Mouse (Mus musculus): ENCODE measurements around the gene Scrg1.
"Not testable (repeated sequence)": the region's sequence is repeated elsewhere in the genome, so short reads cannot be mapped to it uniquely, and the experiment has no call there.

The Scrg1 gene

GRCm38 (mm10) chr8:57453361-57453760, 2.4 kb upstream of the Scrg1 start:
- DNase-seq (ENCODE audit: low spot score in 2 of 2), result no peak

GRCm38 (mm10) chr8:57457152-57457551, 1.4 kb downstream of the Scrg1 start:
- peak; percentile 15 to 35 for DNase-seq (ENCODE audit: low spot score in 2 of 2)

- DNase-seq (ENCODE audit: low spot score in 2 of 2), result no peak
These were observed 2.2 kb downstream of the Scrg1 start for GRCm38 (mm10) chr8:57457942-57458341.

- no peak for DNase-seq (ENCODE audit: low spot score in 2 of 2)
These were observed 7.1 kb downstream of the Scrg1 start for GRCm38 (mm10) chr8:57462839-57463238.

- no peak for DNase-seq (ENCODE audit: low spot score in 2 of 2)
These were observed 8.0 kb downstream of the Scrg1 start for GRCm38 (mm10) chr8:57463757-57464156.

GRCm38 (mm10) chr8:57468624-57469023, 12.9 kb downstream of the Scrg1 start:
- DNase-seq (ENCODE audit: low spot score in 2 of 2), result no peak

GRCm38 (mm10) chr8:57470863-57471262, 15.1 kb downstream of the Scrg1 start:
- no peak for DNase-seq (ENCODE audit: low spot score in 2 of 2)

- no peak for DNase-seq (ENCODE audit: low spot score in 2 of 2)
These were observed 18.0 kb downstream of the Scrg1 start for GRCm38 (mm10) chr8:57473751-57474150.

- DNase-seq (ENCODE audit: low spot score in 2 of 2), result no peak
These were observed 22.7 kb downstream of the Scrg1 start for GRCm38 (mm10) chr8:57478406-57478805.

GRCm38 (mm10) chr8:57479700-57480099, 24.0 kb downstream of the Scrg1 start:
- DNase-seq (ENCODE audit: low spot score in 2 of 2), result no peak

GRCm38 (mm10) chr8:57480606-57481005, 24.9 kb downstream of the Scrg1 start:
- no peak for DNase-seq (ENCODE audit: low spot score in 2 of 2)

- peak; percentile 21 to 33 for DNase-seq (ENCODE audit: low spot score in 2 of 2)
These were observed 31.0 kb downstream of the Scrg1 start for GRCm38 (mm10) chr8:57486491-57487440.

GRCm38 (mm10) chr8:57487441-57488155, 31.9 kb downstream of the Scrg1 start, which contains the start of gene Sap30:
Sap30 (minus strand) TSS chr8:57487860.
- DNase-seq (ENCODE audit: low spot score in 2 of 2), result peak; percentile 96 to 97

- peak; percentile 10 to 12 for DNase-seq (ENCODE audit: low spot score in 2 of 2)
These were observed 32.6 kb downstream of the Scrg1 start for GRCm38 (mm10) chr8:57488312-57488765.

- no peak for DNase-seq (ENCODE audit: low spot score in 2 of 2)
These were observed 33.6 kb downstream of the Scrg1 start for GRCm38 (mm10) chr8:57489366-57489765.

GRCm38 (mm10) chr8:57489896-57490295, 34.2 kb downstream of the Scrg1 start:
- no peak for DNase-seq (ENCODE audit: low spot score in 2 of 2)

GRCm38 (mm10) chr8:57491873-57492272, 36.1 kb downstream of the Scrg1 start:
- DNase-seq (ENCODE audit: low spot score in 2 of 2), result no peak

GRCm38 (mm10) chr8:57498494-57498846, 42.7 kb downstream of the Scrg1 start:
- no peak for DNase-seq (ENCODE audit: low spot score in 2 of 2)

- no peak for DNase-seq (ENCODE audit: low spot score in 2 of 2)
These were observed 43.3 kb downstream of the Scrg1 start for GRCm38 (mm10) chr8:57498847-57499511.

GRCm38 (mm10) chr8:57503641-57504040, 47.9 kb downstream of the Scrg1 start:
- peak in 1 of 2 experiments; percentile 34 for DNase-seq (ENCODE audit: low spot score in 2 of 2)

- not testable (repeated sequence) for DNase-seq (ENCODE audit: low spot score in 2 of 2)
These were observed 49.8 kb downstream of the Scrg1 start for GRCm38 (mm10) chr8:57505500-57505899.

- no peak for DNase-seq (ENCODE audit: low spot score in 2 of 2)
These were observed 51.9 kb downstream of the Scrg1 start for GRCm38 (mm10) chr8:57507556-57508063.
